Mouse (Mus musculus) embryonic facial prominence, embryonic 12.5 days (tissue): ENCODE results near the gene Grin2a. TPM values are rescaled to one million over a fixed set of nuclear protein-coding genes. Genes with fewer than 3 reads are reported as not detected.

Experiments
- ATAC-seq: fragments of 200-750 bp; cut with Nextera tagmentation; 2 replicates; pipeline ENCODE4 v1.8.0; 2017; ENCODE audit not compliant: insufficient number of reproducible peaks, insufficient read depth, low FRiP score, low TSS enrichment
- H3K27ac ChIP-seq: fragments of 300-500 bp; sonication (generic); 2 replicates; pipeline ENCODE4 v1.5.1; 2016; ENCODE audit warnings: mild to moderate bottlenecking
- H3K27me3 ChIP-seq: fragments of 300-500 bp; sonication (generic); 2 replicates; pipeline ENCODE4 v1.6.1; 2016; ENCODE audit warnings: mild to moderate bottlenecking, moderate library complexity
- H3K36me3 ChIP-seq: fragments of 300-500 bp; sonication (generic); 2 replicates; pipeline ENCODE4 v1.6.1; 2016; ENCODE audit warnings: mild to moderate bottlenecking
- H3K4me1 ChIP-seq: fragments of 300-500 bp; sonication (generic); 2 replicates; pipeline ENCODE4 v1.6.1; 2016
- H3K4me2 ChIP-seq: fragments of 300-500 bp; sonication (generic); replicated peaks from 2 replicates; pipeline ENCODE4 v1.6.1; 2016; ENCODE audit warnings: mild to moderate bottlenecking, moderate library complexity
- H3K4me3 ChIP-seq: fragments of 300-500 bp; sonication (generic); 2 replicates; pipeline ENCODE4 v1.5.1; 2016; ENCODE audit warnings: mild to moderate bottlenecking
- H3K9ac ChIP-seq: fragments of 300-500 bp; sonication (generic); 2 replicates; pipeline ENCODE4 v1.6.1; 2016; ENCODE audit warnings: mild to moderate bottlenecking, moderate library complexity
- H3K9me3 ChIP-seq: fragments of 300-500 bp; sonication (generic); 2 replicates; pipeline ENCODE4 v1.6.1; 2016; ENCODE audit warnings: mild to moderate bottlenecking, moderate library complexity
- WGBS: fragments of 180-500 bp; shearing (Covaris S2); methylation state at CpG from one replicate; pipeline ENCODE4 v1.1.7; 2016; 5-methylcytosine and 5-hydroxymethylcytosine counted together
- polyA plus RNA-seq: library from polyadenylated mRNA; unstranded; fragments of >200 nt; fragmentation: Nextera tagmentation; extraction: Ambion mirVana; gene quantifications from 2 replicates; pipeline ENCODE4 v1.2.1, GENCODE M21; 2016

The Grin2a gene
- polyA plus RNA-seq, 1 experiment from 2014 or later = 1.3 TPM

DNA sequence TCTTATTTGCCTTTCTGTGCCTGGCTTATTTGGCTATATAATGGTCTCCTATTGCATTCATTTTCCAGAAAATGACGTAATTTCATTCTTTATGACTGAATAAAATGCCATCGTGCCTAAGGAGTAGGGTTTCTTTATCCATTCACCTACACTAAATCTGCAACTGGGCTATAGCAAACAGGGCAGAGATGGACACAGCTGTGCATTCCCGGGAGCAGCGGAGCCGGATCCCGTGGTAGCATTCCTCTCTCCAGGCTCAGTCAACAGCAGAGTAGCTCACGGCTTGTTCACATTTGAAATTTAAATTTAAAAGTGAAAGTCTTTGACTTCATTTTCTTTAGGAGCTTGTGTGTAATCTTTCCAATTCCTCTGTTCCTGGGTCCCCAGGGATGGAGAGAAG, 316.6 kb downstream of the Grin2a start:
- H3K27me3 ChIP-seq = no peaks in the 10 kb centered on the region
- H3K36me3 ChIP-seq = no peaks in the 10 kb centered on the region
- H3K27ac ChIP-seq = no peak overlapping the region
- peaks cover 3% of the 10 kb centered on the region; the same call in 1 of the 2 replicates for H3K4me1 ChIP-seq
- H3K9me3 ChIP-seq = no peaks in the 10 kb centered on the region
- WGBS = 77% methylated on average over 7 of the region's 7 CpGs
- no peak for ATAC-seq
- H3K4me3 ChIP-seq = no peak overlapping the region
- no peak overlapping the region for H3K4me2 ChIP-seq
- H3K9ac ChIP-seq = no peak overlapping the region

- H3K9me3 ChIP-seq = no peaks in the 10 kb centered on the region
- H3K27ac ChIP-seq = no peak overlapping the region
- no peaks in the 10 kb centered on the region for H3K36me3 ChIP-seq
- no peak for ATAC-seq
- no peak overlapping the region for H3K4me3 ChIP-seq
- 73% methylated on average over 2 of the region's 2 CpGs for WGBS
- H3K9ac ChIP-seq = no peak overlapping the region
- no peak overlapping the region for H3K4me2 ChIP-seq
- no peaks in the 10 kb centered on the region for H3K27me3 ChIP-seq
- no peaks in the 10 kb centered on the region for H3K4me1 ChIP-seq
These were observed 323.0 kb downstream of the Grin2a start for GRCm38 (mm10) chr16:9672390-9672789.

DNA sequence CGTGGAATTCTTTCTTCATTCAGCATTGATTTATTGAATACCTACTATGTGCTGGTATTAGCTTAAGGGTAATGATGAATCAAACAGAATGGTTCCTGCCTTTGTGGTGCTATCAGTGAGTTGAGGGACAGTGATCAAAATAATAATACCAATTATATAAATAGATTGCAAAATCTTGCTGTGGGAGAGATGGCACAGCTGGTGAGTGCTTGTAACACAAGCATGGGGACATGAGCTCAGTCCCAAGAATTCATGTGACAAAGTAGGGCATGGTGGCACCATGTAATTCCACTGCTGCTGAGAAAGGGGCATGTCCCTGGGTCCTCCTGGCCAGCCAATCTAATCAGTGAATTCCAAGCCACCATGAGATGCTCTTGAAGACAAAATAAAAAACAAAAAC, 324.1 kb downstream of the Grin2a start:
- 91% methylated on average over 1 of the region's 1 CpGs for WGBS
- ATAC-seq = no peak
- Histone ChIP-seq H3K9ac (no peak overlapping the region), H3K9me3 (no peaks in the 10 kb centered on the region), H3K4me3 (no peak overlapping the region), H3K27ac (no peak overlapping the region), H3K36me3 (no peaks in the 10 kb centered on the region), H3K27me3 (no peaks in the 10 kb centered on the region), H3K4me1 (no peaks in the 10 kb centered on the region), H3K4me2 (no peak overlapping the region)

- H3K27ac ChIP-seq = no peak overlapping the region
- no peaks in the 10 kb centered on the region for H3K27me3 ChIP-seq
- H3K9ac ChIP-seq = no peak overlapping the region
- no peak for ATAC-seq
- no peaks in the 10 kb centered on the region for H3K4me1 ChIP-seq
- no peaks in the 10 kb centered on the region for H3K9me3 ChIP-seq
- no peaks in the 10 kb centered on the region for H3K36me3 ChIP-seq
- H3K4me2 ChIP-seq = no peak overlapping the region
- no peak overlapping the region for H3K4me3 ChIP-seq
- 56% methylated on average over 6 of the region's 6 CpGs for WGBS
These were observed 324.6 kb downstream of the Grin2a start for GRCm38 (mm10) chr16:9670750-9671161.

DNA sequence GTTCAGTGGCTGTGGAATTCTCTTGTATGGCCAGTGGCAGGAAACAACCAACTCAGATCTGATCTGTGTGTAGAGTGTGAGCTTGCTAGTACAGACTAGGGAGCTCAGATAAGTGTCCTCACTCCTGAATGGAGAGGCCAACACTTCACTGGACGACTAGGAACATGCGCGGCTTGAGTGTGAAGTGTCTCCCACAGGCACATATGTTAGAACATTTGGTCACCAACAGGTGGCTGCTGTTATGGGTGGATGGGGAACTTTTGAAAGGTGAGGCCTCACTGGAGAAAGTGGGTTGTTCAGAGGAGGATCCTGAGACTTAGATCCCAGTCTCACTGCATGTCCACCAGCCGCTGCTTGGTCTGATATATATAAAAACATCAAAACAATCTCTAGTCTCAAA, 329.5 kb downstream of the Grin2a start:
- no peak overlapping the region for H3K4me3 ChIP-seq
- H3K36me3 ChIP-seq = no peaks in the 10 kb centered on the region
- H3K9ac ChIP-seq = no peak overlapping the region
- WGBS = 84% methylated on average over 4 of the region's 4 CpGs
- H3K9me3 ChIP-seq = no peaks in the 10 kb centered on the region
- no peak for ATAC-seq
- no peaks in the 10 kb centered on the region for H3K4me1 ChIP-seq
- H3K27me3 ChIP-seq = no peaks in the 10 kb centered on the region
- H3K27ac ChIP-seq = no peak overlapping the region
- H3K4me2 ChIP-seq = no peak overlapping the region

DNA sequence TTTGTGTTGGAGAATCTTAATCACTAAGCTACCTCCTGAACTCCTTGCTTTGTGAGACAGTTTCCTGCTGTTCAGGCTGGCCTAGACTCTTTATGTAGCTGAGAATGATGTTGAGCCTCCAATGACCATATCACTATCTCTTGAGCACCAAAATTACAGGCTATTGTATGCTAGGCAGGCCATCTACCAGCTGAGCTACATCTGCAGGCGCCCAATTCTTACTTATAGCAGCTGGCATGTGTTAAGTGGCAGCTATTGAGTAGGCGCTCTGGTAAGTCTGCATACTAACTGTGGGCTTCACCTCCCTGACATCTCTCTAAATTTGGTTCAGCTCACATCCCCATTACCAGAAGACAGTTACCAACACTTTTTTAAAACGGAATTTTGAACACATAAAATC, 331.3 kb downstream of the Grin2a start:
- ATAC-seq = no peak
- Histone ChIP-seq H3K4me2 (no peak overlapping the region), H3K4me1 (no peaks in the 10 kb centered on the region), H3K36me3 (no peaks in the 10 kb centered on the region), H3K27ac (no peak overlapping the region), H3K27me3 (no peaks in the 10 kb centered on the region), H3K4me3 (no peak overlapping the region), H3K9ac (no peak overlapping the region), H3K9me3 (no peaks in the 10 kb centered on the region)
- WGBS = 72% methylated on average over 3 of the region's 3 CpGs

DNA sequence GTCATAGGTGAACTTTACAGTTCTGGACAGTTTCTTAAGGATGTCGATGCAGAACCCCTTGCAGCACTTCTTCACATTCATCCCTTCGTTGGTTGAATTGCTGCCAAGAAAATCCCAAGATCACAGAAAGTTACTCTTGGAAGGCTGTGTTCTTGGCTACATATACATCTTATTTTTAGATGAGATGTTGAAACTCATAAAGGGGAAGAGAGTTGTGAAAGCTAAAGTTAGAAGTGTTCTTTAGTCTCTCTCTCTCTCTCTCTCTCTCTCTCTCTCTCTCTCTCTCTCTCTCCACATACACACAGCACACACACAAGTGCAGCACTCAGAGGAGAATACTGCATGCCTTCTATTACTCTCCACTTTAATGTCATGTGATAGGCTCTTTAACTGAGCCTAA, 331.9 kb downstream of the Grin2a start:
- Histone ChIP-seq H3K4me3 (no peak overlapping the region), H3K4me2 (no peak overlapping the region), H3K36me3 (no peaks in the 10 kb centered on the region), H3K27me3 (no peaks in the 10 kb centered on the region), H3K4me1 (no peaks in the 10 kb centered on the region), H3K9me3 (no peaks in the 10 kb centered on the region), H3K27ac (no peak overlapping the region), H3K9ac (no peak overlapping the region)
- WGBS = 77% methylated on average over 2 of the region's 2 CpGs
- no peak for ATAC-seq

DNA sequence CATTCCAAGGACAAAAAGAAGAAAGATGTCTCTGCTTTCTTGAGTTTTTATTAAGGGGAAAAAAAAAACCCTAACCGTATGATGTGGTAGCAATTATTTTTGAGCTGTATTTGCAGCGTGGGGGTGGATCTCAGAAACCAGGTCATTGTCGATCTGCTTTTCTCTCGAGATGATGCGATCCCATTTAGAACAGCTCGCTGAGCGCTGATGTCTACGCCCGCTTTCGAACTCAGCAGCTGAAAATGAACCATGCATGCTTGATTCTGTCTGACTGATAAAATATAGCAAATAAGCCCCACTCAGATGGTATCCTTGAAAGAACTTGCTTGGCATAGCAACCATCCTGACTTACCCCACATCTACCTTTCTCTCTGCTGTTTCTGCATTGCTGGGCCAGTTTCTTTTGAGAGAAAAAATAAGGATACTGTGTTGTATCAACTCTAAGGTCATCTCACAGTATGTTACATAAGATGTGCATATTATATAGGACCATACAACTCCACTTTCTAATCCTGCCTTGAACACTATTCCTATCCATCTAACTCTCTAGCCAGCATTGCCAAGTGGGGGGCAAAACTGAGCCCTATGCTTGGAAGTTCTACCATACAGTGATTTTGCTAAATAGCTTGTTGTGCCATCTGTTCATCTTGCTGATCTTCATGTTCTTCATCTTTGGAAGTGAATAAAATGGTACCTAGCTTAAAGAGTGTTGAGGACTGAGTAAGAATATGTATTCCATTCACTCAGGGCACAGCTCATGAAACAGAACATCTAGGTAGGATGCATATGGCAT, 369.5 kb downstream of the Grin2a start:
- H3K4me1 ChIP-seq = no peaks in the 10 kb centered on the region
- H3K9me3 ChIP-seq = no peaks in the 10 kb centered on the region
- no peak overlapping the region for H3K9ac ChIP-seq
- WGBS = 92% methylated on average over 10 of the region's 10 CpGs
- no peaks in the 10 kb centered on the region for H3K27me3 ChIP-seq
- H3K4me3 ChIP-seq = no peak overlapping the region
- H3K4me2 ChIP-seq = no peak overlapping the region
- H3K27ac ChIP-seq = no peak overlapping the region
- no peak for ATAC-seq
- no peaks in the 10 kb centered on the region for H3K36me3 ChIP-seq

- no peaks in the 10 kb centered on the region for H3K4me1 ChIP-seq
- no peak overlapping the region for H3K9ac ChIP-seq
- H3K36me3 ChIP-seq = no peaks in the 10 kb centered on the region
- no peak overlapping the region for H3K27ac ChIP-seq
- no peak overlapping the region for H3K4me3 ChIP-seq
- H3K9me3 ChIP-seq = no peaks in the 10 kb centered on the region
- 89% methylated on average over 2 of the region's 2 CpGs for WGBS
- no peak for ATAC-seq
- no peaks in the 10 kb centered on the region for H3K27me3 ChIP-seq
- no peak overlapping the region for H3K4me2 ChIP-seq
These were observed 371.0 kb downstream of the Grin2a start for GRCm38 (mm10) chr16:9624346-9624745.

DNA sequence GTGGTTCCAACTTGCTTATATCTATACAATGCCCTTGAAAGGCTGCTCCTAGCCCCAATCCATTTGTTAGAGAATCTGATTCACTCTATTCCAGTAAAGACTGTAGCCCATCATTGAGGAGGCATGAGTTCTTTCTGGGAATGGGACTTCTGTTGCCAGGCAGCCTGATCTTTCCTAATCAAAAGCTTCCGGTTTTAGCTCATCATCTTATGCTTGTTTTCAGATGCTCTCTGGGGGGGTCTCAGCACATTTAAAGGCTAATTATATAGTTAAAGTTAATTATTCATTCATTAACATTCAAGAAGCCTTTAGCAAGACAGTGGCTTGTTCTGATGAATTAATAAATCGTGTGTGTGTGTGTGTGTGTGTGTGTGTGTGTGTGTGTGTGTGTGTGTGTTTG, 377.2 kb downstream of the Grin2a start:
- no peak overlapping the region for H3K4me2 ChIP-seq
- no peak overlapping the region for H3K9ac ChIP-seq
- no peaks in the 10 kb centered on the region for H3K4me1 ChIP-seq
- no peaks in the 10 kb centered on the region for H3K9me3 ChIP-seq
- H3K27ac ChIP-seq = no peak overlapping the region
- 52% methylated on average over 2 of the region's 2 CpGs for WGBS
- H3K36me3 ChIP-seq = no peaks in the 10 kb centered on the region
- H3K4me3 ChIP-seq = no peak overlapping the region
- ATAC-seq = no peak
- no peaks in the 10 kb centered on the region for H3K27me3 ChIP-seq

DNA sequence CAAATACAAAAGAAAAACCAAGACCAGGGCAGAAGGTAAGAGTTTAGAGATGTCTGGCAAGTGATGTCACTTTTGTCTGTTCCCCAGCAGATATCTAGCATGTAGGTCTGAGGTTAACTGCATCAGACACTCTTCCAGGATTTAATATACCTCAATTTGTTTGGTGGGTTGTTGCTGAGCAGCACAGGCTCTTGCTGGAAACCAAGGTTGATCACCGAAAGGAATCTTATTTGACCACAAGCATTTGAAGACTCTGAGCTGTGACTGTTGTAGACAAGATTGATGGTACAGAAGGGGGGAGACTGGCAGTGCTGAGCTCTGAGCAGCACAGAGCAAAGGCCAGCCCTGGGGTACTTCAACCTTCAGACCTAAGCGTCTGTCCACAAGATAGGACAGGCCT, 378.1 kb downstream of the Grin2a start:
- Histone ChIP-seq H3K4me3 (no peak overlapping the region), H3K4me1 (no peaks in the 10 kb centered on the region), H3K27ac (no peak overlapping the region), H3K36me3 (no peaks in the 10 kb centered on the region), H3K4me2 (no peak overlapping the region), H3K9ac (no peak overlapping the region), H3K9me3 (no peaks in the 10 kb centered on the region), H3K27me3 (no peaks in the 10 kb centered on the region)
- no peak for ATAC-seq
- 81% methylated on average over 2 of the region's 2 CpGs for WGBS

- Histone ChIP-seq H3K27ac (no peak overlapping the region), H3K4me3 (no peak overlapping the region), H3K27me3 (no peaks in the 10 kb centered on the region), H3K4me2 (no peak overlapping the region), H3K36me3 (no peaks in the 10 kb centered on the region), H3K9ac (no peak overlapping the region), H3K9me3 (no peaks in the 10 kb centered on the region), H3K4me1 (no peaks in the 10 kb centered on the region)
- no peak for ATAC-seq
- 84% methylated on average over 4 of the region's 4 CpGs for WGBS
These were observed 378.6 kb downstream of the Grin2a start for GRCm38 (mm10) chr16:9616807-9617206.
